Mouse (Mus musculus) midbrain, embryonic 10.5 days (tissue): ENCODE results near the gene Vegfb. TPM values are rescaled to one million over a fixed set of nuclear protein-coding genes. Genes with fewer than 3 reads are reported as not detected.

Experiments used
- DNase-seq: peaks from one replicate; pipeline ENCODE4 v3.0.0-alpha.2; 2017; ENCODE audit warnings: low spot score
- H3K27ac ChIP-seq: fragments of 300-500 bp; sonication (generic); replicated peaks from 2 replicates; pipeline ENCODE4 v1.5.1; 2016; ENCODE audit warnings: mild to moderate bottlenecking
- H3K27me3 ChIP-seq: fragments of 300-500 bp; sonication (generic); 2 replicates; pipeline ENCODE4 v1.6.1; 2016; ENCODE audit warnings: low read depth, mild to moderate bottlenecking; ENCODE audit not compliant: poor library complexity, severe bottlenecking
- H3K36me3 ChIP-seq: fragments of 300-500 bp; sonication (generic); 2 replicates; pipeline ENCODE4 v1.6.1; 2016; ENCODE audit warnings: mild to moderate bottlenecking, moderate library complexity
- H3K4me1 ChIP-seq: fragments of 300-500 bp; sonication (generic); 2 replicates; pipeline ENCODE4 v1.6.1; 2016
- H3K4me3 ChIP-seq: fragments of 300-500 bp; sonication (generic); 2 replicates; pipeline ENCODE4 v1.5.1; 2016; ENCODE audit warnings: mild to moderate bottlenecking, moderate library complexity
- H3K9me3 ChIP-seq: fragments of 300-500 bp; sonication (generic); replicated peaks from 2 replicates; pipeline ENCODE4 v1.6.1; 2016; ENCODE audit warnings: mild to moderate bottlenecking
- WGBS: fragments of 180-500 bp; shearing (Covaris S2); methylation state at CpG from one replicate; pipeline ENCODE4 v1.1.7; 2016; 5-methylcytosine and 5-hydroxymethylcytosine counted together
- polyA plus RNA-seq: library from polyadenylated mRNA; unstranded; fragments of >200 nt; fragmentation: Nextera tagmentation; extraction: Ambion mirVana; gene quantifications from 2 replicates; pipeline ENCODE4 v1.2.1, GENCODE M21; 2016

The Vegfb gene
- polyA plus RNA-seq, 1 experiment from 2014 or later = 40.8 TPM

DNA sequence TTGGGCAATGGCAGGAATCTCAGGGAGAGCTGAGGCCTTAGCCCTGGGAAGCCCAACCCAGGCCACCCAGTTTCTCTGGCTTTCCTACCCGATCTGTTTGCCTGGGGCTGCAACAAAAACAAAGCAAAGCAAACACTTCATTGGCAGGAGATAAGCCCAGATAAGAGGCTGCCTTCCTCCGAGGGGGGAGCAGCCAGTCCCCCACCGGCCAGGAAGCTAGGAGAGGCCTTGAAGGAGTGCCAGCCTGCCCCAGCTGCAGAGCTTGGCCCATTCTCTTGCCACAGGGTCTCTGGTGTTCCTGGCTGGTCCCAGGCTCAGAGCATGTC is 34.8 kb downstream of the Vegfb start:
- no peak for DNase-seq
- H3K4me3 ChIP-seq = peak overlapping the region; percentile 72
- H3K27me3 ChIP-seq = no peaks in the 10 kb centered on the region
- H3K9me3 ChIP-seq = no peaks in the 10 kb centered on the region
- WGBS = 28% methylated on average over 3 of the region's 3 CpGs
- peak overlapping the region; percentile 97 for H3K27ac ChIP-seq
- H3K4me1 ChIP-seq = peaks cover 33% of the 10 kb centered on the region
- peaks cover 35% of the 10 kb centered on the region for H3K36me3 ChIP-seq

DNA sequence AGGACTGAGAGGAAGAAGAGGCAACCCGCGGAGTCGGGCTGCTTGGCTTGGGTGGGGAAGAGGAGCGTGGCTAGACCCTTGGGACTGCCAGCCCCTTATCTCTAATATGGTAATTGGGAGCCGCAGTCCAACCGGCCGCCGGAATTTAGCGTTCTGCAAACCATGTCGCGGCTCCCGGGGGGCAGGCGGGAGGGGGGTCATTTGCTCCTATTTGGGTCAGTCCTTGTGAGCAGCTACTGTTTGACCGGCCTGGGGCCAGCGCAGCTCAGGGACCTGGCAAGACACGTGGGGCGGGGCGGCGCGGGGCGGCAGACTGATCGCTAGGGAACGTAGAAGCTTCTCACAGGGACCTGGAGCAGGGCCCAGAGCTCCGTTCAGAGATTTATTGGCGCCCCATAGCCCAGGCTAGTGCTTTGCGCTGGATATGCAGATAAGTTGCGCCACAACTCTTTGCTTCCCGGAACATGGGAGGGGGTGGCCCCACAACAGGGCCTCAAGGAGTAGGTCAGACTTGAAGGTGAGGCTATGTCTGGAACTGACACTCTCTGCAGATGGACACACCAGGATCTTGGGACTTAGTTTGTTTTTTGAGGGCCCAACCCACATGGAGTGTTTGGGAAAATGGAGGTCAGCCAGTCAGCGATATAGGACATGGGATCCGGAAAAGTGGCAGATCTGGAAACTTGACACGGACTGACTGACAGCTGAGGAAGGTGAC is 35.3 kb downstream of the Vegfb start:
- WGBS = 4% methylated on average over 31 of the region's 31 CpGs
- Histone ChIP-seq H3K27ac (peak overlapping the region; percentile 97), H3K36me3 (peaks cover 31% of the 10 kb centered on the region), H3K9me3 (no peaks in the 10 kb centered on the region), H3K4me1 (peaks cover 33% of the 10 kb centered on the region), H3K27me3 (no peaks in the 10 kb centered on the region), H3K4me3 (peak overlapping the region; percentile 72)
- peak; percentile 69 for DNase-seq

DNA sequence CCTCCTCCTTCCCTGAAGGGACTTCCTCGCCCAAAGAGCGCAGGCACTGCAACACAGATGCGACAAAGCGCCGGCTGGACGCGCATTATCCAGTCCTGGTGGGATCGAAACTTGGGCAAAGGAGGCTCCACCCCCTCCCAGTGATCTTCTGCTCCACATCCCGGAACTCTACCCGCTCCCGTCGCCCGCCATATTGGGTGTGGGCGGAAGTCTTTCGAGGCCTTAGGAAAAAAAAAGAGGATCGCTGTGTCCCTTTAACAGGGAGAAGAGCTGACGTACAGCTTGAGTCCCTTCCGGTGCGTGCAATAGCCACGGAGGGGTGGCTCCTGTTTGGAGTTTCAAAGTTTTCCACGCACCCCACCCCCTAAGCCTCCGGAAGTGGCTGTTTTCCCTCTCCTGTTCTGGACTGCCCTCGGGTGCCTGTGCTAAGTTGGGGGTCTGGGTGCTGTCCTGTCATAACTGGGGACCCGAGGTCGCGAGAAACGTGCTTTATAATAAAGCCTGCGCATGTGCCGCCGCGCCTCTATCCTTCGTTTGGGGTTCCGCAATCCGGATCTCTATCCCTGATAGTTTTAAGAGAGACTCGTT is 36.0 kb downstream of the Vegfb start:
- whole genome bisulfite sequencing = under 1% methylated on average over 35 of the region's 35 CpGs
- H3K9me3 ChIP-seq = no peaks in the 10 kb centered on the region
- DNase-seq = peak; percentile 94
- H3K27me3 ChIP-seq = no peaks in the 10 kb centered on the region
- peaks cover 25% of the 10 kb centered on the region for H3K36me3 ChIP-seq
- peak overlapping the region; percentile 72 for H3K4me3 ChIP-seq
- peak overlapping the region; percentile 97 for H3K27ac ChIP-seq
- peaks cover 33% of the 10 kb centered on the region for H3K4me1 ChIP-seq

DNA sequence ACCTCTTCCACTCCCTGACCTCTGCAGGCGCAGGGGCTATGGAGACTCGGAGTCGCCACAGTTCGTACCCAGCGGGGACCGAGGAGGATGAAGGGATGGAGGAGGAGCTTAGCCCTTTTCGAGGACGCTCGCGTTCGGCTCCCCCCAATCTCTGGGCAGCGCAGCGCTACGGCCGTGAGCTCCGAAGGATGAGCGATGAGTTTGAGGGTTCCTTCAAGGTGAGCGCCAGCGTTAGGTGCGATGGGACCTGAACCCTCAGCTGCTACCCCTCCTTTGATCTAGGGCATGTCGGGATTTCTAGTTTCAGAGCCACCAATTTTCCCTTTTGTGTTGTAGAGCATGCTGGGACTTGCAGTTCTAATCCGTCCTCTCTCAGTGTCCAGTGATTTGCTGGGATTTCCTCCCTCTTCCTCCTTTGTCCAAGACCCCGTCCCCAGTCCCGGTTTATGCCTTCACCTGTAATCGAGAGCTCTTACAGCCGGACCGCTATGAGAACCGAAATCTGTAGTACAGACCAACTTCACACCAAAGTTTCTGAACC is 36.8 kb downstream of the Vegfb start:
- Histone ChIP-seq H3K27me3 (no peaks in the 10 kb centered on the region), H3K4me3 (peak overlapping the region; percentile 72), H3K9me3 (no peaks in the 10 kb centered on the region), H3K4me1 (peaks cover 33% of the 10 kb centered on the region), H3K27ac (peak overlapping the region; percentile 97), H3K36me3 (peaks cover 23% of the 10 kb centered on the region)
- under 1% methylated on average over 28 of the region's 28 CpGs for WGBS
- peak; percentile 77 for DNase-seq

DNA sequence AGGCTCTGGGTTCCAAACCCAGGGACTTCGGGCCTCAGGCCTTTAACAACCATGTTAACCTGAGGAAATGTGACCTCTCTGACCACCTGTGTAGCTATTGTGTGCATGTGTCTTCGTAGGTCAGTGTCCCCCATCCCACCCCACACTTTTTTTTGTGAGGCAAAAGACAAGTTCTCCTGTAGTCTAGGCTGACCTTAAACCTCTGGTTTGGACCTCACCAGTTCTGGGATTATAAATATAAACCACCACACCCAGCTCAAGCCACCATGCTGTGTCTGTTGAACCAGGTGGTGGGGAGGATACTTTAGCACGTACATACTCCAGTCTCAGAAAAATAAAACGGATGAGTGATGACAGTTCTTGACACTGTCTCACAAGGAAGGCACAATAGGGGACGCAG is 37.5 kb downstream of the Vegfb start:
- peaks cover 33% of the 10 kb centered on the region for H3K4me1 ChIP-seq
- DNase-seq = no peak
- H3K27me3 ChIP-seq = no peaks in the 10 kb centered on the region
- H3K9me3 ChIP-seq = no peaks in the 10 kb centered on the region
- WGBS = 59% methylated on average over 5 of the region's 5 CpGs
- peak overlapping the region; percentile 97 for H3K27ac ChIP-seq
- H3K4me3 ChIP-seq = peak overlapping the region; percentile 72
- H3K36me3 ChIP-seq = peaks cover 22% of the 10 kb centered on the region

DNA sequence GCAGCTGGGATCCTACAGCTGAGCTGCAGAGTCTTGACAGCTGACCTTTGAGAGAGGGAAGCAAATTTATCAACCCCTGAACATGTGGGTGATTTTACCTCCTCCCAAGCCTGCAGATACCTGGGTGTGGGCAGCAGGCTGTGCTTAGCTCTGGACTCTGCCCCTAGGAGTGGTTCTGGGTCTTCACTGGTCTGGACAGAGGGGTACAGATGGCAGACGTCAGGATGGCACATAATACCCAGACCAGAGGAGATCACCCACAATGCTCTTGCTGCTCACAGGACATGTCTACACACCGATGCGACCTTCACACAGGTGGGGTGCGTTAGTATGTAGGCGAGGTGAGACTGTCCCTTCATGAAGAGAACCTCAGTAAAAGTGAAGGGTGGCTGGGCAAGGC is 37.9 kb downstream of the Vegfb start:
- Histone ChIP-seq H3K27ac (peak overlapping the region; percentile 97), H3K9me3 (no peaks in the 10 kb centered on the region), H3K4me3 (peak overlapping the region; percentile 72; the same call in 1 of the 2 replicates), H3K27me3 (no peaks in the 10 kb centered on the region), H3K36me3 (peaks cover 21% of the 10 kb centered on the region), H3K4me1 (peaks cover 33% of the 10 kb centered on the region)
- WGBS = 90% methylated on average over 5 of the region's 5 CpGs
- DNase-seq = no peak

DNA sequence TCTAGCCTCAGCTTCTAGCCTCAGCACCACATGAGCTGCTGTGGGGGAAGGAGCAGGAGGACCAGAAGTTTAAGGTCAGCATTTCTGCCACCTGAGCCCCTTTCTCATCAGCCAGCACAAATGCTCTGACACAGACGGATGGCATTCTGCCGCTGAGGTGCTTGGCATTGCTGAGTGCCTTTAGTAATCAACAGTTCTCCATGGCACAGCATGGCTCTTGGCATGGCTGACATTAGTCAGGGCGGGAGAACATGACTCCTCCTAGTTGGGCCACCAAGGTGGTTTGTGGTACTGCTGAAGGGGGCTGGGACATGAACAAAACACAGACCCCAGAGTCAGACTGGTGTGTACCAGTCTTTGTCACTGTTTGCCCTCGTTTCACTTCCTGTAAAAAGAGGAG is 39.3 kb downstream of the Vegfb start:
- no peaks in the 10 kb centered on the region for H3K27me3 ChIP-seq
- H3K4me3 ChIP-seq = no peak overlapping the region
- DNase-seq = no peak
- H3K36me3 ChIP-seq = peaks cover 14% of the 10 kb centered on the region
- no peaks in the 10 kb centered on the region for H3K9me3 ChIP-seq
- H3K27ac ChIP-seq = no peak overlapping the region
- peaks cover 34% of the 10 kb centered on the region for H3K4me1 ChIP-seq
- WGBS = 83% methylated on average over 4 of the region's 4 CpGs

DNA sequence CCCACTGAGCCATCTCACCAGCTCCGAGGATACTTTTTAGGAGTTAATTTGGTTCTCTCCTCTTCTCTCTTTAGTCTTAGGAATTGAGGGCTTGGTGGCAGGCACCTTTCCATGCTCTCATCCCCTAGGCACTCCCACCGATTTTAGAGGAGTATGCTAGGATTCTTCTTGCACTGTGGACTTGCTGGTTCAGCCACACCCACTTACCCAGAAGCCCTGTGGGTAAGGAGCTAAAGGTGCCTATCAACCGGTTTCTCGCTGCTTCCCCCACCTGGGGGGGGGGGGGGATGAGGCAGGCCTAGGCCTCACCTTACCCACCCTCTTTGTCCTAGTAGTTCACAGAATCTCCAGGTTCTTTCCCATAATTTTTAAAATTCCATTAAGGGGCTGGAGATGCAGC is 39.7 kb downstream of the Vegfb start:
- peaks cover 14% of the 10 kb centered on the region for H3K36me3 ChIP-seq

DNA sequence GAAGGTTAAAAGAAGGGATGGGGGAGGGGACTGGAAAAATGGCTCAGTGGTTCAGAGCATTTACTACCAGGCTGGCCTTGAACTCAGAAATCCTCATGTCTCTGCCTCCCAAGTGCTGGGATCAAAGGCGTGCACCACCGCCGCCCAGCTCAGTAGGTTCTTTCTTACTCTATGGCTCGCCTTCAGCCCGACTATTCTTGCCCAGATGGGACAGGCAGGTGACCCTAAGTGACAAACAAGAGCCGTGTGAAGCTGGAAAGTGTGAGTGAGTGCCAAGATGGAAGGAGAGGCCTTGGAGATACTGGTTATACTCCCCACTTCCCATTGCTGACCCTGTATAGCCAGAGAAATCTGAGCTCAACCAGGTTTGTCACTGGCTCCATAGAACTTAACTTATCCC is 43.7 kb downstream of the Vegfb start:
- no peak for DNase-seq
- Histone ChIP-seq H3K9me3 (no peaks in the 10 kb centered on the region), H3K27ac (no peak overlapping the region), H3K27me3 (peaks cover 19% of the 10 kb centered on the region), H3K4me3 (0 out of 2 replicates have a peak overlapping the region, but pooled peaks have one; percentile 7), H3K4me1 (peaks cover 44% of the 10 kb centered on the region), H3K36me3 (peaks cover 14% of the 10 kb centered on the region)
- 92% methylated on average over 6 of the region's 6 CpGs for WGBS

More for the DNA sequence above, 39.7 kb downstream of the Vegfb start:
- Histone ChIP-seq H3K4me1 (peaks cover 34% of the 10 kb centered on the region), H3K27me3 (no peaks in the 10 kb centered on the region), H3K27ac (no peak overlapping the region), H3K4me3 (no peak overlapping the region), H3K9me3 (no peaks in the 10 kb centered on the region)
- WGBS = 61% methylated on average over 4 of the region's 4 CpGs
- no peak for DNase-seq

DNA sequence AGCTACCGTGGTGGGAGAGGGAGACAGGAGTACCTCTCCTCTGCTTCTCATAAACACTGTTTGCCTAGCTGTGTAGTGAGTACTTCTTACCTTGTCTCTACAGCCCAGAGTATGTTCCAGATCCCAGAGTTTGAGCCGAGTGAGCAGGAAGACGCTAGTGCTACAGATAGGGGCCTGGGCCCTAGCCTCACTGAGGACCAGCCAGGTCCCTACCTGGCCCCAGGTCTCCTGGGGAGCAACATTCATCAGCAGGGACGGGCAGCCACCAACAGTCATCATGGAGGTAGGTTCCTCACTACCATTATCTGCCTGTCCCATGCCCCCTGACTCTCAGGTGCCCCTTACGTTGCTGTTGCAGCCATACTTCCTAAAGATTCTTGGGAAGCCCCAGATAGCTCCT is 44.7 kb downstream of the Vegfb start:
- Histone ChIP-seq H3K27me3 (peaks cover 25% of the 10 kb centered on the region), H3K36me3 (peaks cover 17% of the 10 kb centered on the region), H3K4me1 (peaks cover 44% of the 10 kb centered on the region), H3K4me3 (peak overlapping the region; percentile 87), H3K9me3 (no peaks in the 10 kb centered on the region), H3K27ac (peak overlapping the region; percentile 95)
- DNase-seq = no peak
- 34% methylated on average over 5 of the region's 5 CpGs for WGBS

DNA sequence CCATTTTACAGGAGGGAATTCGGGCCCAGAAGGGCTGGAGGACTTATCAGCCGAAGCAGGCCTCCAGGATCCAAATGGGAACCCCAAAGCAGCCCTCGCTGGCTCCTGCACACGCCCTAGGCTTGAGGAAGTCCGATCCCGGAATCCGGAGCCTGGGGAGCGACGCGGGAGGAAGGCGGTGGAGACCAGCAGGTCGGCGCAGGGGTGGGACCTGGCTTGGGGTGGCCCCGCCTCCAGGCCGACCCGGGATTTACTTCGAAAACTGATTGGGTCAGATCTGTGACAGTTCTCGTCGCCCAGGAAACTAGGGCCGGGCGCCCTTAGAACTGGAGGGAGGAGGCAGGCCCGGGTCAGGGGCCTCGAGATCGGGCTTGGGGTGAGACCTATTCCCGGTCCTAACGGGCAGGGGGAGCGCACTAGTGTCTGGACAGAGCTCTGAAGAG is 45.2 kb downstream of the Vegfb start, which contains the start of gene Gpr137:
TSS of gene Gpr137 (minus strand) at position 232 of the 443 bp plus-strand sequence.
- peak within 1 kb of the TSS; percentile 87 for H3K4me3 ChIP-seq
- WGBS = under 1% methylated on average over 27 of the region's 27 CpGs
- peaks cover 17% of the 10 kb centered on the region for H3K36me3 ChIP-seq
- peak; percentile 93 for DNase-seq
- H3K27me3 ChIP-seq = peaks cover 25% of the 10 kb centered on the region
- peaks cover 44% of the 10 kb centered on the region for H3K4me1 ChIP-seq
- no peaks in the 10 kb centered on the region for H3K9me3 ChIP-seq
- peak within 1 kb of the TSS; percentile 95 for H3K27ac ChIP-seq

DNA sequence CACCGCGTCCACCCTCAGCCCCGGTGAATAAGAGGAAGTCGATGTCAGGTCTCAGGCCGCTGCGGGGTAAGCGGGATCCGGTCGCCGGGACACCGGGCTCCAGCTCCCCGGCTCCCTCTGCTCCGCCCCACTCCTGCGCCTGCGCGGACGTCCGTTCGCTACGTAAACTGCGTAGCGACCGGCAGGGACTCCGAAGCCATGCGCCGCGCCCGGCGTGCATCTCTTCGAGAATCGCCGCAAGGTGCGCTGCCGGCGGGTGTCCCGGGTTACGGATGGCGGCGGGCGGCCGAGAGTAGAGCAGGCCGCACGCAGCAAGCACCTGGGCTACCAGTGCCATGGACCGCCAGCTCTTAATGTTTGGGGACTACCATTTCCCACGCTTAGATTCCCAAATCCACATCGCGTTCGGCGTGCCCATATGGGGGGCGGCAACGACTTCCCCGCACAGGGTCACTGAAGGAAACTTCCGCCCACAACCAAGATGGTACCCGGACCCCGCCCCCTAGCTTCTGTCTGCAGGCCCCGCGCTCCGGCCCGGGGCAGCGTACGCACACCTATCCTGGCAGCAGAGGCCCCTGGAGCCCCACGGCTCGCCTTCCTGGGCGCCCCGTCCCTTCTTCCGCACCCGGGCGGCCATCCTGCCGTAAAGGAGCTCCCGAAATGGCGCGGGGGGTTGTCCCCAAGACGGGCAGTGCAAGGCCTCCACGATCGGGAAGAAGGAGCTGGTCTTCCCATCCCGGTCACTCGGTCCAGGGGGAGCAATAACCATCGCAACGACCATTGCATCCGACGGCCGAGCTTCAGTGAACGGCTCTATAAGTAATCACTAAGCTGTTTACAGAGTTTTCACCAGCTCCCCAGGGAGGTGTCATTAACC is 45.8 kb downstream of the Vegfb start, which contains the start of gene Bad:
TSS of gene Bad (plus strand) at position 490 of the 877 bp plus-strand sequence.
- Histone ChIP-seq H3K4me1 (peaks cover 44% of the 10 kb centered on the region), H3K9me3 (no peaks in the 10 kb centered on the region), H3K36me3 (peaks cover 17% of the 10 kb centered on the region), H3K4me3 (peak within 1 kb of the TSS; percentile 87), H3K27me3 (peaks cover 25% of the 10 kb centered on the region), H3K27ac (peak within 1 kb of the TSS; percentile 95)
- DNase-seq = peak; percentile 95
- under 1% methylated on average over 83 of the region's 83 CpGs for WGBS
